Mouse (Mus musculus): Measurements from ENCODE around the gene Gpa33. TPM values are rescaled to one million over a fixed set of nuclear protein-coding genes. Genes with fewer than 3 reads are reported as not detected.

The Gpa33 gene
- total and polyA plus RNA-seq, 3 experiments = 0.04 TPM; not detected in 2

GRCm38 (mm10) chr1:166115719-166116118 is 14.3 kb upstream of the Gpa33 start:
- in situ Hi-C loops (cut with MboI; ENCODE audit: low pct_ligation_motif_present, low pct_unique_long_range_greater_than_20kb, low sequenced_read_pairs) (no loop called here), dilution Hi-C loops (cut with MboI; ENCODE audit: extremely low pct_ligation_motif_present, extremely low pct_unique_long_range_greater_than_20kb, low sequenced_read_pairs) (no loop called here)
- no peak for DNase-seq (ENCODE audit: extremely low read depth)
- Histone ChIP-seq H3K9ac (ENCODE audit: insufficient read depth, low read depth) (no peak overlapping the region), H3K4me3 (replicated peaks in 1 of 3; ENCODE audit: low read depth in 2 of 3, low read length in 2 of 3, poor library complexity in 1 of 3) (no peak overlapping the region), H3K4me1 (ENCODE audit: control insufficient read depth in 1 of 2, insufficient read depth in 2 of 2) (peaks cover 0 to 7% of the 10 kb centered on the region in 2 experiments; a peak in 2 of 4 replicates), H3K27ac (ENCODE audit: insufficient read depth, low read depth) (no peak overlapping the region), H3K36me3 (replicated peaks in 1 of 2; ENCODE audit: control insufficient read depth in 1 of 2, insufficient read depth in 1 of 2, low read length in 1 of 2) (no peaks in the 10 kb centered on the region), H3K4me2 (ENCODE audit: insufficient read depth, low read depth, poor library complexity, severe bottlenecking) (peak overlapping the region; percentile 24; the same call in 1 of the 2 replicates), H3K9me3 (replicated peaks; ENCODE audit: low read length) (peaks cover 6% of the 10 kb centered on the region), H3K79me2 (replicated peaks; ENCODE audit: control insufficient read depth, extremely low read depth, insufficient read depth, poor library complexity, severe bottlenecking) (no peaks in the 10 kb centered on the region), H3K27me3 (replicated peaks) (no peaks in the 10 kb centered on the region)
- TF ChIP-seq UBTF (IDR thresholded peaks at IDR 0.05; ENCODE audit: low read depth, low read length) (no peak), PAX5 (IDR thresholded peaks at IDR 0.05; ENCODE audit: low read length) (no peak), CTCF (conservative IDR thresholded peaks at IDR 0.05 in 1 of 2, IDR thresholded peaks at IDR 0.05 in 1 of 2; ENCODE audit: low read depth in 2 of 2, low read length in 2 of 2) (no peak), JUND (conservative IDR thresholded peaks at IDR 0.05; ENCODE audit: low read depth, low read length) (no peak), MXI1 (IDR thresholded peaks at IDR 0.05; ENCODE audit: low read depth, low read length) (no peak), MAFK (IDR thresholded peaks at IDR 0.05; ENCODE audit: insufficient replicate concordance, low read length) (no peak), KAT2A (IDR thresholded peaks at IDR 0.05; ENCODE audit: insufficient replicate concordance, low read length) (no peak), EP300 (IDR thresholded peaks at IDR 0.05; ENCODE audit: low read length) (no peak), ZC3H11A (IDR thresholded peaks at IDR 0.05; ENCODE audit: low read depth, low read length) (no peak), MEF2A (IDR thresholded peaks at IDR 0.05; ENCODE audit: borderline replicate concordance, low read depth, low read length) (no peak), NRF1 (IDR thresholded peaks at IDR 0.05; ENCODE audit: low read depth, low read length) (no peak), NELFE (IDR thresholded peaks at IDR 0.05; ENCODE audit: low read depth, low read length) (no peak), CHD1 (IDR thresholded peaks at IDR 0.05; ENCODE audit: low read depth, low read length) (no peak), POLR2AphosphoS2 (IDR thresholded peaks at IDR 0.05; ENCODE audit: low read depth, low read length) (no peak)

GRCm38 (mm10) chr1:166117866-166118639 is 12.0 kb upstream of the Gpa33 start:
- H3K9me3 ChIP-seq (replicated peaks; ENCODE audit: low read length) = peaks cover 6% of the 10 kb centered on the region
- dilution Hi-C loops (cut with MboI; ENCODE audit: extremely low pct_ligation_motif_present, extremely low pct_unique_long_range_greater_than_20kb, low sequenced_read_pairs) (no loop called here), in situ Hi-C loops (cut with MboI; ENCODE audit: low pct_ligation_motif_present, low pct_unique_long_range_greater_than_20kb, low sequenced_read_pairs) (no loop called here)
- no peak overlapping the region for H3K27ac ChIP-seq (ENCODE audit: insufficient read depth, low read depth)
- TF ChIP-seq SIN3A (IDR thresholded peaks at IDR 0.05; ENCODE audit: low read length) (no peak), MAX (IDR thresholded peaks at IDR 0.05; ENCODE audit: low read length) (no peak), MYC (IDR thresholded peaks at IDR 0.05; ENCODE audit: low read depth, low read length) (no peak), CHD2 (IDR thresholded peaks at IDR 0.05; ENCODE audit: low read length) (no peak), CHD1 (IDR thresholded peaks at IDR 0.05; ENCODE audit: low read depth, low read length) (no peak), BHLHE40 (IDR thresholded peaks at IDR 0.05; ENCODE audit: low read depth, low read length) (no peak)
- peaks cover 0 to 7% of the 10 kb centered on the region in 2 experiments; a peak in 2 of 4 replicates for H3K4me1 ChIP-seq (ENCODE audit: control insufficient read depth in 1 of 2, insufficient read depth in 2 of 2)
- DNase-seq (ENCODE audit: extremely low read depth) = no peak
- H3K9ac ChIP-seq (ENCODE audit: insufficient read depth, low read depth) = no peak overlapping the region
- no peak overlapping the region for H3K4me2 ChIP-seq (ENCODE audit: insufficient read depth, low read depth, poor library complexity, severe bottlenecking)
- no peak overlapping the region for H3K4me3 ChIP-seq (replicated peaks in 1 of 3; ENCODE audit: low read depth in 2 of 3, low read length in 2 of 3, poor library complexity in 1 of 3)
- no peaks in the 10 kb centered on the region for H3K27me3 ChIP-seq (replicated peaks)
- no peaks in the 10 kb centered on the region for H3K36me3 ChIP-seq (replicated peaks in 1 of 2; ENCODE audit: control insufficient read depth in 1 of 2, insufficient read depth in 1 of 2, low read length in 1 of 2)
- no peaks in the 10 kb centered on the region for H3K79me2 ChIP-seq (replicated peaks; ENCODE audit: control insufficient read depth, extremely low read depth, insufficient read depth, poor library complexity, severe bottlenecking)

Measured in CH12.LX (cell line).